Mouse (Mus musculus) olfactory bulb, adult 2 months (tissue): Measurements from ENCODE around the gene Styx. TPM values are rescaled to one million over a fixed set of nuclear protein-coding genes. Genes with fewer than 3 reads are reported as not detected.

Experiments used
- H3K27ac ChIP-seq: fragments of 200-500 bp; 2 replicates; pipeline ENCODE4 v1.5.1; 2012; ENCODE audit warnings: low read depth, low read length; ENCODE audit not compliant: insufficient read depth
- H3K4me1 ChIP-seq: fragments of 200-500 bp; 2 replicates; pipeline ENCODE4 v1.6.1; 2012; ENCODE audit warnings: low read length; ENCODE audit not compliant: control insufficient read depth, insufficient read depth
- H3K4me3 ChIP-seq: fragments of 200-500 bp; 2 replicates; pipeline ENCODE4 v1.5.1; 2012; ENCODE audit warnings: mild to moderate bottlenecking, low read depth, low read length, moderate library complexity; ENCODE audit not compliant: insufficient read depth
- CTCF ChIP-seq: fragments of 200-500 bp; IDR thresholded peaks from 2 replicates; pipeline ENCODE4 v1.5.1; 2012; ENCODE audit warnings: low read depth, mild to moderate bottlenecking, low read length, moderate library complexity; ENCODE audit not compliant: insufficient read depth
- POLR2A ChIP-seq: fragments of 200-500 bp; IDR thresholded peaks from 2 replicates; pipeline ENCODE4 v1.6.1; 2012; ENCODE audit warnings: mild to moderate bottlenecking, low read depth, low read length, moderate library complexity; ENCODE audit not compliant: insufficient read depth
- WGBS: fragments of 180-500 bp; shearing (Covaris S2); methylation state at CpG from one replicate; pipeline ENCODE4 v1.1.7; 2018; 5-methylcytosine and 5-hydroxymethylcytosine counted together
- polyA plus RNA-seq: library from polyadenylated mRNA; stranded (reverse); fragments of >200 nt; gene quantifications from 2 replicates; pipeline ENCODE4 v1.2.4, GENCODE M21; 2012; ENCODE audit warnings: low replicate concordance; ENCODE audit not compliant: missing spikeins, insufficient read depth, insufficient read length

Styx gene
- polyA plus RNA-seq, 1 experiment = not detected

DNA sequence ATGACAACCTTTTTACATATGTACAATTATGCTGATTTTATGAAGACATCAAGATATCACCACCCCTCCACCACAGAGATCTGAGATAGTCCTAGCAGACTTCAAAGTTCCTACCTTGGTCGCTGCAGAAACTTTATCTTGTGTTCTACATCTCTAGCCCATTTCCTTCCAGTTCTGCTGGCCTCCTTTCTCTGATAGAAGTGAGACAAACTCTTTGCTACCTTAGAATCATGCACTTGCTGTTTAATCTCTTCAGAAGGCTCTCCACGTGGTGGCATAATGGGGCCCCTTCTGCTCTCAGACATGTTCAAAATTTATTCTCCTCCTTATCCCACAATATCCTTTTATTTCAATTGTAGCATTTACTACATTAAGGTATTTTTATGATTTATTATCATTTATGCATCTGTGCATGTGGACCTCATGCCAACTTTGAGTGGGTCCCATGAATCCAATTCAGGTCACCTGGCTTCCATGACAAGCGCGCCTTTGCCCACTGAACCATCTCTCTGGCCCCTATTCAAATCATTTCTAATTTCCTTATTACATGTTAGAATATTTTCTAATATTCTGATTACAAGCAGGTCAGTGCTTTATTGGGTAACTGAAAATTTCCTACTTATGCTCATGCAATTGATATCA lies 22.7 kb upstream of the Styx start:
- WGBS = 94% methylated on average over 4 of the region's 4 CpGs
- no peak overlapping the region for H3K4me3 ChIP-seq
- H3K4me1 ChIP-seq = no peaks in the 10 kb centered on the region
- no peak overlapping the region for H3K27ac ChIP-seq
- no peak for TF ChIP-seq CTCF

GRCm38 (mm10) chr14:45329018-45329588 lies 21.8 kb upstream of the Styx start:
- TF ChIP-seq CTCF (no peak), POLR2A (no peak)
- WGBS = 4% methylated on average over 8 of the region's 8 CpGs
- Histone ChIP-seq H3K4me1 (no peaks in the 10 kb centered on the region), H3K4me3 (peak overlapping the region; percentile 42), H3K27ac (no peak overlapping the region)

DNA sequence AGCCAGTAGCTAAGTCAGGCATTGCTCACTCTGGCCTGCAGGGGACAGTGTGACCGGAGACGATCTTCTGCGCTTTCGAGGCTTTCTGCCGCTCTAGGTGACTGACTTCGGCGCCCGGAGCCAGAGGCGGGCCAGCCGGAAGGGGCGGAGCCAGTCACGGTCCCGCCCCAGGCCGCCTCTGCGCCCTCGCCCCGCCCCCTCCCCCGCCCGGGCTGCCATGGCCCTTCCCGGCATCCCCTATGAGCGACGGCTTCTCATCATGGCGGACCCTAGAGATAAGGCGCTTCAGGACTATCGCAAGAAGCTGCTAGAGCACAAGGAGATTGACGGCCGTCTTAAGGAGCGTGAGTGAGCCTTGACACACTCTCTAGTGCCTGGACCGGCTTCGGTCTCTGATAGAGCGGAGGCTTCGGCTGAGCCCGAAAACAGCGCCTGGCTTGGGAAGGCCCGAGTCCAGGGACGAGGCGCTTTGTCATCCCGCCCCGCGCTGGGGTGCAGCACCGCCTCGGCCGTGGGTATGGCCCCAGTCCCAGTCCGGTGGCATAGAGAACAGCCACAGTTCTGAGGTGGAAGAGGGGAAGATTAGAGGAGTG lies 21.2 kb upstream of the Styx start, which contains the start of gene Psmc6:
Gene Psmc6 (plus strand): TSS at position 200 of the 593 bp plus-strand sequence.
- Histone ChIP-seq H3K4me3 (peak within 1 kb of the TSS; percentile 87), H3K27ac (peak within 1 kb of the TSS; percentile 65), H3K4me1 (no peaks in the 10 kb centered on the region)
- WGBS = under 1% methylated on average over 43 of the region's 44 CpGs
- TF ChIP-seq POLR2A (peak; percentile 44), CTCF (peak; percentile 65)

DNA sequence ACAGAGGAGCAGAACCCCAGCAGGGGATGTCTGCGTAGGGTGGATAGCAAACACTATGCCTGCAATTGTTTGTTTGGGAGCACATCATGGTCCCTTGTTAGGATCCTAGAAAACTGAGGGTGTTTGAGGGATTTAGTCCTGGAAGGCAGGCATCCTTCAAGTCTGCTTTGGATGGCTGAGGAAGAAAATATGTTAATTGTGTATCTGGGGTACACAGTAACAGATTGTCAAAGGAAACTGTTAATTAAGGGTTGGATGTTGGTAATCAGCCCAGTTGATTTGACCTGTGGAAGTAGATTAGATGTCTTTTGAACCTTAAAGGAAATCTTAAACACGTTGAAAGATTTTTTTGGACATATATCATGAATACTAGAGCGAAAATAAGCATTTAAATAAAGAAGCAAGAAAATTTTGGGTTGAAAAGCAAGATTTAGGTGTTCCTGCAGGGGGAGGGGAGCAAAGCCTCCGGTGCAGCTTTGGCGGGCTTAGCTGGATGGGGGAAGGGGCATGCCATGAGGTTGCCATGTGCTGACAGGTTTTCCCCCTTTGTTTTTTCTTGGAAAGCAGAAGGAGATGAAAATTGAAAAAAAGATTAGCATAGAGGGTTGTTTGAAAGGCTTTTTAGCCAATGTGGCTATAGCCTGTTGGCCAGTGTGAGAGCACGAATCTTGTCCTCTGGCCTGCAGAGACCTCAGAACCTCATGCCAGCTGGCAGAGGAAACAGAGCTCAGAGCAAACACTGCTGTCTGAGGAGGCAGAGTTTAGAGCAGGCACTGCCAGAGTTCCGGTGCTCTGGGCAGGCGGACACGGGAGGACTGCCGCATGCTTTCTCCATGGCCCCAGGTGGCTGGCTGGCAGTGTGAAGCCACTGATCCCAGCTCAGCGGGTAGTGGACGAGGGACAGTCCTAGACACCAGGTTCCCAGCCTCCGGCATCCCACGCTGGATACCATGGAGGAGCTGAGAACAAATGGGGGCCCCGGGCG lies 13.6 kb downstream of the Styx start:
- TF ChIP-seq POLR2A (no peak), CTCF (no peak)
- no peak overlapping the region for H3K27ac ChIP-seq
- peaks cover 5% of the 10 kb centered on the region; the same call in 1 of the 2 replicates for H3K4me1 ChIP-seq
- 58% methylated on average over 16 of the region's 16 CpGs for WGBS
- no peak overlapping the region for H3K4me3 ChIP-seq

- TF ChIP-seq CTCF = no peak
- no peak for TF ChIP-seq POLR2A
- H3K27ac ChIP-seq = no peak overlapping the region
- H3K4me1 ChIP-seq = peaks cover 5% of the 10 kb centered on the region; the same call in 1 of the 2 replicates
- WGBS = 76% methylated on average over 6 of the region's 6 CpGs
- no peak overlapping the region for H3K4me3 ChIP-seq
Observed at GRCm38 (mm10) chr14:45365196-45365587, 14.3 kb downstream of the Styx start.

DNA sequence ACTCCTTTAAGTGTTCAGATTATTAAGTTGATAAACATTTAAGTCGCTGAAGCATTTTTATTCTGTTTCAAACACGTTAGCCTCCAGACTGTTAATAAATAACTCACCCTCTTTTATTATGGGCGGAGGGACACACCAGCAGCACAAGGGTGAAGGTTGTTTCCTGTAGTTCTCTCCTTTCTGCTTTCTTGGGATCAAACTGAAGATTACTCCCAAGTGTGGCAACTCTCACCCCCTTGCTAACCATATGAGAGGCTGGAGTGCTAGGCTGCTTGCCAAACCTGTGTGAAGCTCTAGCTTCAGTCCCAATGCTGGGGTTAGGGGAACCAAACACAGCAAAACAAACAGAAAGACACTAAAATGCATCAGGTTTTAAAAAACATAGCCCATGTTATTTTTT lies 27.9 kb downstream of the Styx start:
- H3K27ac ChIP-seq = no peak overlapping the region
- H3K4me1 ChIP-seq = peaks cover 3% of the 10 kb centered on the region; the same call in 1 of the 2 replicates
- no peak overlapping the region for H3K4me3 ChIP-seq
- 89% methylated on average over 3 of the region's 3 CpGs for WGBS
- TF ChIP-seq POLR2A (no peak), CTCF (no peak)

DNA sequence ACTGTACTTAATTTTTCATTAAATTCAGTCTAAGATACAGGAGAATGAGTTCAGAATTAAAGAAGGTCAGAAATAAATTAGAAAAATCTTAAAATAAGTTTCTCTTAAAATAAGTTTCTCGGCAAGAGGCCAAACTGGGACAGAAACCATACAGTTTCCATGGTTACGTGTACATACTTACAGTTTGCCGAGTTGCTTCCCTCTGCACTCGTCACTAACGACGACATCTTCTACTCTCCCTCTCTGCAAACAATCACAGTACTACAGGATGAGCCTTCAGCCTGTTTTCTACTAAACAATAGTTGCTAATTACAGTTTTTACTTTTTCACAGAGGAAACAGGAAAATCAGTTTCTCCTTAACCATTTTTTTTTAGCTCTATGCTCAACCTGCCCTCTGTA lies 29.9 kb downstream of the Styx start:
- TF ChIP-seq CTCF = no peak
- TF ChIP-seq POLR2A = no peak
- Histone ChIP-seq H3K27ac (0 out of 2 replicates have a peak overlapping the region, but pooled peaks have one; percentile 15), H3K4me1 (peaks cover 3% of the 10 kb centered on the region; the same call in 1 of the 2 replicates), H3K4me3 (no peak overlapping the region)
- WGBS = 41% methylated on average over 6 of the region's 6 CpGs

- H3K4me1 ChIP-seq = peaks cover 3% of the 10 kb centered on the region; the same call in 1 of the 2 replicates
- TF ChIP-seq CTCF = no peak
- no peak for TF ChIP-seq POLR2A
- 83% methylated on average over 4 of the region's 4 CpGs for WGBS
Observed at GRCm38 (mm10) chr14:45382912-45383311, 32.0 kb downstream of the Styx start.

More at GRCm38 (mm10) chr14:45382912-45383311, 32.0 kb downstream of the Styx start:
- Histone ChIP-seq H3K4me3 (no peak overlapping the region), H3K27ac (no peak overlapping the region)
